Comparison of ENCODE assay signal across 27 mouse cellular contexts in genomic region chr4:100307365-100307764, GRCm38 (mm10).
DNase-seq lines count a peak whose midpoint lies in the region; ATAC-seq and TF ChIP-seq lines count a peak whose summit lies in the region.
"Had no signal": no experiment of that assay in that cellular context is flagged by ENCODE, and none has a peak within 500 bp of the region (broad histone marks: within the 10 kb centered on the region; RNA-seq: fewer than 3 reads in every experiment).

No protein-coding gene starts in this region.

- H3K4me2 ChIP-seq in intestine, embryonic 14.5 days (ENCODE audit: low read length): no peak overlapping the region
- no peak overlapping the region for H3K4me2 ChIP-seq in intestine, embryonic 16.5 days (ENCODE audit: low read depth, low read length)
- no peak overlapping the region for H3K4me2 ChIP-seq in lung, postnatal 0 days (replicated peaks; ENCODE audit: low read depth, low read length)
- no peak overlapping the region for H3K4me2 ChIP-seq in embryonic facial prominence, embryonic 14.5 days (ENCODE audit: low read depth, low read length)
- H3K4me2 ChIP-seq in heart, embryonic 12.5 days: no peak overlapping the region
- H3K4me2 ChIP-seq: hindbrain, embryonic 15.5 days; limb, embryonic 13.5 days; liver, embryonic 11.5 days; neural tube, embryonic 15.5 days; stomach, embryonic 15.5 days had no signal

- no peaks in the 10 kb centered on the region for H3K36me3 ChIP-seq in intestine, embryonic 14.5 days (ENCODE audit: control insufficient read depth, insufficient read depth, low read length)
- no peaks in the 10 kb centered on the region for H3K36me3 ChIP-seq in intestine, embryonic 16.5 days (ENCODE audit: control insufficient read depth, insufficient read depth, low read length)
- no peaks in the 10 kb centered on the region for H3K36me3 ChIP-seq in lung, postnatal 0 days (ENCODE audit: insufficient read depth, low read length)
- H3K36me3 ChIP-seq in embryonic facial prominence, embryonic 10.5 days (replicated peaks): no peaks in the 10 kb centered on the region; the same call in 1 of the 2 replicates
- H3K36me3 ChIP-seq in embryonic facial prominence, embryonic 14.5 days (ENCODE audit: control insufficient read depth, insufficient read depth, low read length): no peaks in the 10 kb centered on the region
- no peaks in the 10 kb centered on the region for H3K36me3 ChIP-seq in heart, embryonic 12.5 days
- H3K36me3 ChIP-seq: hindbrain, embryonic 10.5 days; hindbrain, embryonic 15.5 days; limb, embryonic 13.5 days; neural tube, embryonic 15.5 days; stomach, embryonic 15.5 days had no signal

- no peak for ATAC-seq in intestine, embryonic 14.5 days (replicated peaks; ENCODE audit: low FRiP score, low TSS enrichment, low read depth)
- ATAC-seq in intestine, embryonic 16.5 days: no peak
- peak; percentile 26 for ATAC-seq in lung, postnatal 0 days
- no peak for ATAC-seq in embryonic facial prominence, embryonic 14.5 days (ENCODE audit: low read depth)
- no peak for ATAC-seq in heart, embryonic 12.5 days (ENCODE audit: insufficient number of reproducible peaks, low FRiP score)
- ATAC-seq: CD4-positive, CD25-positive, alpha-beta regulatory T cell, adult 4 months; forebrain, embryonic 16.5 days; inflammation-experienced regulatory T-cells, adult 6 months had no signal

- no peaks in the 10 kb centered on the region; the same call in 1 of the 2 replicates for H3K4me1 ChIP-seq in intestine, embryonic 14.5 days (replicated peaks; ENCODE audit: control insufficient read depth, insufficient read depth, low read length)
- no peaks in the 10 kb centered on the region for H3K4me1 ChIP-seq in intestine, embryonic 16.5 days (ENCODE audit: control insufficient read depth, insufficient read depth, low read length)
- H3K4me1 ChIP-seq in lung, postnatal 0 days (ENCODE audit: insufficient read depth, low read depth, low read length): no peaks in the 10 kb centered on the region
- peaks cover 21% of the 10 kb centered on the region for H3K4me1 ChIP-seq in embryonic facial prominence, embryonic 10.5 days
- peaks cover 15% of the 10 kb centered on the region for H3K4me1 ChIP-seq in embryonic facial prominence, embryonic 14.5 days (ENCODE audit: control insufficient read depth, insufficient read depth, low read length)
- peaks cover 12% of the 10 kb centered on the region; the same call in 1 of the 2 replicates for H3K4me1 ChIP-seq in heart, embryonic 12.5 days (replicated peaks)
- H3K4me1 ChIP-seq: hindbrain, embryonic 10.5 days; hindbrain, embryonic 15.5 days; neural tube, embryonic 15.5 days; stomach, embryonic 15.5 days had no signal

- DNase-seq in intestine, embryonic 14.5 days (ENCODE audit: low spot score): no peak
- peak; percentile 65 for DNase-seq in lung, postnatal 0 days (ENCODE audit: low spot score)
- DNase-seq in lung, postnatal 14 days: no peak
- DNase-seq in embryonic facial prominence, embryonic 10.5 days (ENCODE audit: low spot score): peak; percentile 41
- peak; percentile 71 for DNase-seq in embryonic facial prominence, embryonic 14.5 days (ENCODE audit: low spot score)
- no peak for DNase-seq in embryo, embryonic 9.5 days (ENCODE audit: extremely low spot score)
- DNase-seq: adrenal gland, adult 2 months; cerebellum, adult 2 months; cerebellum, postnatal 14 days; gastrocnemius, postnatal 36 days; heart, postnatal 14 days; kidney, adult 2 months; kidney, postnatal 25 days; midbrain, embryonic 14.5 days; right cerebral cortex, postnatal 25 days had no signal

- H3K27me3 ChIP-seq in intestine, embryonic 14.5 days (replicated peaks; ENCODE audit: control insufficient read depth, insufficient read depth, low read length): no peaks in the 10 kb centered on the region
- no peaks in the 10 kb centered on the region for H3K27me3 ChIP-seq in intestine, embryonic 16.5 days (replicated peaks; ENCODE audit: control insufficient read depth, insufficient read depth, low read length)
- no peaks in the 10 kb centered on the region for H3K27me3 ChIP-seq in lung, postnatal 0 days (replicated peaks; ENCODE audit: insufficient read depth, low read length)
- H3K27me3 ChIP-seq in embryonic facial prominence, embryonic 10.5 days (replicated peaks; ENCODE audit: low read depth, poor library complexity, severe bottlenecking): no peaks in the 10 kb centered on the region
- no peaks in the 10 kb centered on the region for H3K27me3 ChIP-seq in embryonic facial prominence, embryonic 14.5 days (replicated peaks; ENCODE audit: control insufficient read depth, insufficient read depth, low read length)
- peaks cover 23% of the 10 kb centered on the region for H3K27me3 ChIP-seq in heart, embryonic 12.5 days (replicated peaks)
- H3K27me3 ChIP-seq: hindbrain, embryonic 15.5 days; limb, embryonic 13.5 days; neural tube, embryonic 15.5 days; stomach, embryonic 15.5 days had no signal

- TF ChIP-seq CTCF in lung, postnatal 0 days (IDR thresholded peaks at IDR 0.05): no peak

- peak; percentile 27; the same call in 1 of the 2 replicates for TF ChIP-seq EP300 in lung, postnatal 0 days (IDR thresholded peaks at IDR 0.05)

- 44% methylated on average over 4 of the region's 4 CpGs for WGBS in intestine, embryonic 14.5 days
- WGBS in intestine, embryonic 16.5 days: 69% methylated on average over 4 of the region's 4 CpGs
- WGBS in lung, postnatal 0 days: 47% methylated on average over 4 of the region's 4 CpGs
- 69% methylated on average over 4 of the region's 4 CpGs for WGBS in embryonic facial prominence, embryonic 10.5 days
- WGBS in embryonic facial prominence, embryonic 14.5 days: 31% methylated on average over 4 of the region's 4 CpGs
- 60% methylated on average over 4 of the region's 4 CpGs for WGBS in heart, embryonic 12.5 days

- H3K4me3 ChIP-seq in intestine, embryonic 14.5 days (ENCODE audit: low read depth, low read length): no peak overlapping the region
- no peak overlapping the region for H3K4me3 ChIP-seq in intestine, embryonic 16.5 days (ENCODE audit: low read length)
- H3K4me3 ChIP-seq in lung, postnatal 0 days (ENCODE audit: low read depth, low read length): no peak overlapping the region
- H3K4me3 ChIP-seq in embryonic facial prominence, embryonic 10.5 days: no peak overlapping the region
- no peak overlapping the region for H3K4me3 ChIP-seq in embryonic facial prominence, embryonic 14.5 days (ENCODE audit: low read depth, low read length)
- no peak overlapping the region for H3K4me3 ChIP-seq in heart, embryonic 12.5 days
- H3K4me3 ChIP-seq: hindbrain, embryonic 10.5 days; hindbrain, embryonic 15.5 days; limb, embryonic 13.5 days; neural tube, embryonic 15.5 days; stomach, embryonic 15.5 days had no signal

- peak overlapping the region; percentile 27; the same call in 1 of the 2 replicates for H3K27ac ChIP-seq in intestine, embryonic 14.5 days (ENCODE audit: low read depth)
- H3K27ac ChIP-seq in intestine, embryonic 16.5 days (ENCODE audit: low read length): no peak overlapping the region; the same call in 1 of the 2 replicates
- H3K27ac ChIP-seq in lung, postnatal 0 days (ENCODE audit: low read length): no peak overlapping the region
- H3K27ac ChIP-seq in embryonic facial prominence, embryonic 10.5 days (replicated peaks): 0 out of 2 replicates have a peak overlapping the region, but pooled peaks have one; percentile 2
- H3K27ac ChIP-seq in embryonic facial prominence, embryonic 14.5 days (replicated peaks; ENCODE audit: low read depth, low read length): peak overlapping the region; percentile 53
- H3K27ac ChIP-seq in heart, embryonic 12.5 days (ENCODE audit: poor library complexity, severe bottlenecking): no peak overlapping the region
- H3K27ac ChIP-seq: hindbrain, embryonic 10.5 days; hindbrain, embryonic 15.5 days; limb, embryonic 13.5 days; macrophage; neural tube, embryonic 15.5 days; stomach, embryonic 15.5 days had no signal

- no peaks in the 10 kb centered on the region for H3K9me3 ChIP-seq in intestine, embryonic 14.5 days (ENCODE audit: control insufficient read depth, low read length)
- no peaks in the 10 kb centered on the region for H3K9me3 ChIP-seq in intestine, embryonic 16.5 days (ENCODE audit: control insufficient read depth, low read length)
- no peaks in the 10 kb centered on the region for H3K9me3 ChIP-seq in lung, postnatal 0 days (ENCODE audit: low read length)
- no peaks in the 10 kb centered on the region for H3K9me3 ChIP-seq in embryonic facial prominence, embryonic 10.5 days
- no peaks in the 10 kb centered on the region for H3K9me3 ChIP-seq in embryonic facial prominence, embryonic 14.5 days (ENCODE audit: control insufficient read depth, low read length)
- H3K9me3 ChIP-seq in heart, embryonic 12.5 days (replicated peaks): 0 out of 2 replicates have a peak, but pooled peaks cover 3% of the 10 kb centered on the region
- H3K9me3 ChIP-seq: hindbrain, embryonic 10.5 days; hindbrain, embryonic 15.5 days; neural tube, embryonic 15.5 days; stomach, embryonic 15.5 days had no signal

- no peak overlapping the region for H3K9ac ChIP-seq in intestine, embryonic 14.5 days (ENCODE audit: low read length)
- no peak overlapping the region for H3K9ac ChIP-seq in intestine, embryonic 16.5 days (ENCODE audit: low read depth, low read length)
- H3K9ac ChIP-seq in lung, postnatal 0 days (replicated peaks; ENCODE audit: low read depth): no peak overlapping the region
- no peak overlapping the region for H3K9ac ChIP-seq in embryonic facial prominence, embryonic 14.5 days (ENCODE audit: low read depth, low read length)
- no peak overlapping the region for H3K9ac ChIP-seq in heart, embryonic 12.5 days
- H3K9ac ChIP-seq: hindbrain, embryonic 15.5 days; limb, embryonic 13.5 days; neural tube, embryonic 15.5 days; stomach, embryonic 15.5 days had no signal

Comparison
In these comparisons a context has a peak if more than half of its experiments do, and no peak if none do; other contexts are left out.
1. DNase-seq: peak in lung, postnatal 0 days (single experiment), embryonic facial prominence, embryonic 10.5 days (single experiment) and embryonic facial prominence, embryonic 14.5 days (single experiment); none in intestine, embryonic 14.5 days (single experiment), lung, postnatal 14 days (single experiment) and embryo, embryonic 9.5 days (single experiment).
2. H3K27ac ChIP-seq: peak in intestine, embryonic 14.5 days (single experiment), embryonic facial prominence, embryonic 10.5 days (single experiment) and embryonic facial prominence, embryonic 14.5 days (single experiment); none in intestine, embryonic 16.5 days (single experiment), lung, postnatal 0 days (single experiment) and heart, embryonic 12.5 days (single experiment).